Mouse (Mus musculus) retina, adult 2 months (tissue): ENCODE measurements around the gene Cenpw.

ENCODE experiments used
- DNase-seq: peaks from one replicate; pipeline ENCODE4 v3.0.0-alpha.2; 2012; ENCODE audit warnings: low read depth, low spot score

Gene Cenpw

DNA sequence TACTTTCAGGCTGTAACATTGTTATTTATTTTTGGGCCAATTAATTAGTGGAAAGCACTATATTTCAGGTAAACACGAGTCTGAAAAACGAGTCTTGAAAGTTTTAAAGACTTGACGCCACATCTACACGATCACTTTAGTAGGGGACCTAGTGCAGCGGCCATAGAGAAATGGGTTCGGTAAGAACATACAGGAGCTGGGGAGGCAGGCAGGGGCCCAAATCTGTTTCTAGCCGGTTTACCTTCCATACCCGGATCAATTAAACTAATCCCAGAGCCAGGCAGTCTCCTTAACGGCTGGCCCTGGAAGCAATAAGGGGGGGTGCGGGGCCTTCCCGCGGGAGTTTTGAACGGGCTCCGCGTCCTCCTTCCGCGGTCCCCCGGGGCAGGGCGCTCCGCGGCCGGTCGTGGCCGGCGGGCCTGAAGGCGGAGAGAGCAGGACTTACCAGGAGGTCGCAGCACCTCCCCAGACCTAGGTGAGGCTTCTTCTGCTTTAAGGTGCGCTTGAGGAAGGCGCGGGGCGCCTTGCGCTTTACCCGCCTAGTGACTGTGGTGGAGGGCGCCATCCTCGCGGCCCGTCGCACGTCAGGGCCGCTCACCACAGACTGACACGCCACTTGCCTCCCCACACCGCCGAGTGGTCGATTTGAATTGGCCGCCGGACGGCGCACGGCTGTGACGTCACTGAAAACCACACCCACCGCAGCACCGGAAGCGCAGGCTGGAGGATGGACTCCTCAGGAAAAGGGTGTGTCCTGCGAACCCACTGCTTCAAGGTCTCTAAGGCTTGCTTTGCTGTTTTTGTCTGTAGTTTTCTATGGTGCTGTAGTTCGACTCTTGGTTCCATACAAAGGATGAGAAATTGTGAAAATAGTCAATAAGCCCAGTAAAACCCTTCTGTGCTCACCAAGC, at the start of gene Cenpw:
Gene Cenpw, minus strand, starts transcription at position 645 of the 911 bp plus-strand sequence.
- peak; percentile 44 for DNase-seq

- no peak for DNase-seq
Measured at GRCm38 (mm10) chr10:30249654-30250053, 49.3 kb upstream of the Cenpw start.

DNA sequence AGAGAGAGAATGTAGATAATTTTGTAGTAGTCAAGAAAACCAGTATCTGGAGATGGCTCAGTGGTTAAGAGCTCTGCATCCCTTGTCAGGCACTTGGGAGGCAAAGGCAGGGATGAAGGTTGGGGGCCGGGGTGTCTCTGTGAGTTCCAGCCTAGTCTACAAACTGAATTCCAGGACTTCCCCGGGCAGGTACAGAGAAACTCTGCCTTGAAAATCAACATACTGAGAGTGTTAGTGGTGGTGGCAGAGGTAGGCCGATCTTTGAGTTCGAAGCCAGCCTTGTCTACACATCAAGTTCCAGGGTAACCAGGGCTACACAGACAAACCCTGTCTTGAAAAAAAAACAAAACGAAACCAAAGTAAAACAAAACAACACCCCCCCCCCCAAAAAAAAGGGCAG, 859 bp downstream of the Cenpw start:
- DNase-seq: no peak

GRCm38 (mm10) chr10:30167700-30168099, 32.7 kb downstream of the Cenpw start:
- no peak for DNase-seq
